Mouse (Mus musculus) testis, adult 2 months (tissue): ENCODE data around the gene 1110051M20Rik.

Source experiments
- CTCF ChIP-seq: fragments of 200-500 bp; IDR thresholded peaks from 2 replicates; pipeline ENCODE4 v1.5.1; 2012; ENCODE audit warnings: low read depth, mild to moderate bottlenecking, inconsistent platforms, low read length, moderate library complexity; ENCODE audit not compliant: control insufficient read depth, insufficient read depth, insufficient replicate concordance
- POLR2A ChIP-seq: fragments of 200-500 bp; IDR thresholded peaks from 2 replicates; pipeline ENCODE4 v1.6.1; 2012; ENCODE audit warnings: low read depth, mild to moderate bottlenecking, inconsistent platforms, low read length, moderate library complexity; ENCODE audit not compliant: control insufficient read depth

GRCm38 (mm10) chr2:91465934-91466333, 21.4 kb upstream of the 1110051M20Rik start:
- TF ChIP-seq CTCF (no peak), POLR2A (no peak)
